Mouse (Mus musculus) heart, postnatal 25 days (tissue): ENCODE data around the gene Fads6. TPM values are rescaled to one million over a fixed set of nuclear protein-coding genes. Genes with fewer than 3 reads are reported as not detected.

Experiments used
- DNase-seq: peaks from one replicate; pipeline ENCODE4 v3.0.0; 2022; ENCODE audit warnings: low spot score
- intact Hi-C: fragments of 180-260 bp; cut with DNase I; formaldehyde crosslinking; loops from one replicate; pipeline ENCODE4 v1.15.1; 2025
- total RNA-seq, 2 experiments: library from RNA; stranded (reverse); gene quantifications; 2 replicates each; pipeline ENCODE4 v1.2.3; 2021

Gene Fads6
- total RNA-seq, 2 experiments from 2014 or later, result 1.1 to 1.5 TPM

GRCm38 (mm10) chr11:115264136-115264861 is 33.2 kb downstream of the Fads6 start:
- DNase-seq, result no peak
- intact Hi-C loops, result no loop called here

DNA sequence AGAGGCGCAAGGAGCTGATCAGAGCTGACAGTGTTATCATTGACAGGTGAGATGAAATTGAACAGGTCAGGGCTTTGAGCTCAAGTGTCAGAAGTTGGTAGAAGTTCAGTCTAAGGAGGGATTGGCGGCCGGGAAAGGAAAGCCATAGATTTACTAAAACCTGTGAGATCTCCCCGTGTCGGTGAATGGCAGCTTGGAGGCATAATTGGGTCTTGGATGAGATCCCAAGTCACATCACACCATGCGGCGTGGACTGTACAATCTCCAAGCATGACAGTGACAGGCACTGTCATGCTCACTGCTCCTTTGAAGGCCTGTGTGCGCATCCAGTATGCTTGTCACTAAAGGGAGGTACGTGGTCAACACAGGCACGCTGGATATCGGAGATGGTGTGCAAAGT is 34.5 kb downstream of the Fads6 start:
- intact Hi-C loops, result no loop called here
- DNase-seq, result no peak

- DNase-seq, result no peak
- intact Hi-C loops, result no loop called here
Measured at GRCm38 (mm10) chr11:115259134-115259533, 38.3 kb downstream of the Fads6 start.

- DNase-seq, result no peak
- intact Hi-C loops, result no loop called here
Measured at GRCm38 (mm10) chr11:115257775-115258510, 39.5 kb downstream of the Fads6 start.

GRCm38 (mm10) chr11:115251258-115251657 is 46.2 kb downstream of the Fads6 start:
- intact Hi-C loops, result no loop called here
- no peak for DNase-seq

- intact Hi-C loops, result no loop called here
- DNase-seq, result no peak
Measured at GRCm38 (mm10) chr11:115250405-115251090, 46.9 kb downstream of the Fads6 start.

GRCm38 (mm10) chr11:115249721-115250404 is 47.6 kb downstream of the Fads6 start:
- intact Hi-C loops, result no loop called here
- no peak for DNase-seq

GRCm38 (mm10) chr11:115247945-115248344 is 49.5 kb downstream of the Fads6 start:
- intact Hi-C loops, result no loop called here
- DNase-seq, result no peak

GRCm38 (mm10) chr11:115247240-115247639 is 50.2 kb downstream of the Fads6 start:
- intact Hi-C loops, result no loop called here

DNA sequence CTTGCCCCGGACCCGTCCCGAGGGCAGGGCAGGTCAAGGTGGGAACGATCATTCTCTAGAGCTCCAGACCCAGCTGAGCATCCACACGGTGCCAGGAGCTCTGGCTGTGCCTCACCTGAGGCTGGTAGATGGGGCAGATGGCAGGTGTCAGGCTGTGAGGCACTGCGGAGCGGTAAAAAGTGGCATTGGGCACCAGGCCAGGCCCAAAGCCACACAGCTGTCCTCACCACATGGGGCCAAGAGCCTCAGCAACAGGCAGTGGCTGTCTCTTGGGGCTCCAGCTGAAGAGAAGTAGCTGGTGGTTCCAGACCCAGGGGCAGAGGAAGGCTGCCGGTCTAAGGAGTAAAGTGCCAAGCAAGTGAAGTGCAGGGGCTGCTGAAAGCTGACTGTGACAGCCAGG is 51.1 kb downstream of the Fads6 start:
- no peak for DNase-seq
- intact Hi-C loops, result no loop called here

More at GRCm38 (mm10) chr11:115247240-115247639, 50.2 kb downstream of the Fads6 start:
- DNase-seq, result no peak

DNA sequence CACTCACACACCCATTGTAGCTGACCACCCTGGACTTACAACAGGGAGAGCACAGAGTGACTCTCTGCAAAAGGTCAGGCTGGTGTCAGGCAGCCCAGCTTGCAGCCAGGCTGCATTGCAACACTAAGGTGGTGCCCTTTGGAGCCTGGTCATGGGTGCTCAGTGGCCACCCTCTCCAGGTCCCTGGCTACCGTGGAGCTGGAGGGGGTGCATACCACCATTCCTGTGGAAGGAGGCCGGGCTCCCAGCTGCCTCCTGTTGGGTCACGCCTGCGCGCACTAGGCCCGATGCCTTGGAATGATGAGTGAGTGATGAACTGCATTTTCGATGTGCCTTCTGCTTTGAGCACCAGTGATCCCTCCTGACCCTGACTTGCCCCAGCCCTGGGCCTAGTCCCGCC is 52.6 kb downstream of the Fads6 start:
- no peak for DNase-seq
- intact Hi-C loops, result no loop called here

DNA sequence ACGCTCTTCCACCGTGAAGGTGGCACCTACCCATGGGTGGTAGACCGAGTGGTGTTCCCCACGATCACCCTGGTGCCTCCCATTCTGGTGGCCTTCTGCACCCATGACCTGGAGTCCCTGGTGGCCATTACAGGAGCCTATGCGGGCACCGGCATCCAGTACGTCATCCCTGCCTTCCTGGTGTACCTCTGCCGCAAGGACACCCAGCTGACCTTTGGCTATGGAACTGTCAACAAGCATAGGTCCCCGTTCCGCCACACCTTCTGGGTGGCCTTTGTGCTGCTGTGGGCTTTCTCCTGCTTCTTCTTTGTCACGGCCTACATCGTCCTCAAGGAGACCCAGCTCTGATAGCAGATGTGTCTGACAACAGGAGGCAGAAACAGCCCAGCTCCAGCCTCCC is 53.7 kb downstream of the Fads6 start:
- no peak for DNase-seq
- intact Hi-C loops, result no loop called here

GRCm38 (mm10) chr11:115242746-115243145 is 54.7 kb downstream of the Fads6 start:
- no peak for DNase-seq
- intact Hi-C loops, result no loop called here

DNA sequence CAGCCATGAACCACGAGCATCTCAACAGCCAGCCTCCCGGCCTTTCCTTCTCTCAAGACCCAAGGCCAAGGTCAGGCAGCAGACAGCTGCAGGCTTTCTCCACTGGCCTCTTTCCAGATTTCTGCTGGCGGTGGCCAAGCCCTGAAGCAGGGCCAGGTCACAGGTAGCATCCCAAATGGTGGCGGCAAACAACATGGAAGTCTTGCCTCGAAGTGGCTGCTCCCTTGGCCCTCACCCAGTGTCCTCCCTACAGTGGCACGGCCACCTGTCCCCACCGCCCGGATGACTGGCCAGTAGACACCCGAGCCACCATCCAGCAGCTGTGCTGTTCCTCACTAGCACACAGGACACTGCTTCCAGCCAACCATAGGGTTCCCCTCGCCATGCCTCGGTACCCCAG is 56.1 kb downstream of the Fads6 start:
- no peak for DNase-seq
- intact Hi-C loops, result no loop called here

GRCm38 (mm10) chr11:115236570-115236969 is 60.9 kb downstream of the Fads6 start:
- no peak for DNase-seq
- intact Hi-C loops, result no loop called here

- DNase-seq, result no peak
Measured at GRCm38 (mm10) chr11:115234320-115235044, 63.0 kb downstream of the Fads6 start.

GRCm38 (mm10) chr11:115233526-115234290 is 63.8 kb downstream of the Fads6 start:
- intact Hi-C loops, result loop anchor here (2.0 kb wide), 1 partner anchor 31 kb away; no protein-coding TSS in a partner anchor
- no peak for DNase-seq

More at GRCm38 (mm10) chr11:115234320-115235044, 63.0 kb downstream of the Fads6 start:
- intact Hi-C loops, result no loop called here

DNA sequence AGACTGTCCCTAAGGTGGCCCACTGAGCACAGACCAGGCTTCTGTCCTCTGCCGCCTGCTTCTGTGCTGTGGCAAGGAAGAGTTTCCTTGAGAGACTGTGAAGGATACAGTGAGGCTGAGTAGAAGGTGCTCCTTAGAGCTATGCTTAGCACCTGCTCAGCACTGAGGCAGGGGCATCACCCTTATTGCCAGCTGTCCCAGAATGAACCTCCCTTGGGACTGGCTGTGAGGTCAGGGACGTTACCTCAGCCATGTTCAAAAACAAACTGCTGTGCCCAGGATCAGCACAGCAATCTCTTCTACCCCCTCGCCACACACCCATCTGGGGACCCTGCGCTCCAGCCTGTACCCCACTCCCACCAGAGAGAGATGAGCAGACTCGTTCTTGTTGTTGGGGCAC is 64.6 kb downstream of the Fads6 start:
- DNase-seq, result no peak
- intact Hi-C loops, result loop anchor here (2.0 kb wide), 1 partner anchor 30 kb away; no protein-coding TSS in a partner anchor

- intact Hi-C loops, result loop anchor here (2.0 kb wide), 1 partner anchor 29 kb away; no protein-coding TSS in a partner anchor
- DNase-seq, result no peak
Measured at GRCm38 (mm10) chr11:115231924-115232323, 65.5 kb downstream of the Fads6 start.
